ENCODE assay signal across 10 mouse cellular contexts in the genomic region with DNA sequence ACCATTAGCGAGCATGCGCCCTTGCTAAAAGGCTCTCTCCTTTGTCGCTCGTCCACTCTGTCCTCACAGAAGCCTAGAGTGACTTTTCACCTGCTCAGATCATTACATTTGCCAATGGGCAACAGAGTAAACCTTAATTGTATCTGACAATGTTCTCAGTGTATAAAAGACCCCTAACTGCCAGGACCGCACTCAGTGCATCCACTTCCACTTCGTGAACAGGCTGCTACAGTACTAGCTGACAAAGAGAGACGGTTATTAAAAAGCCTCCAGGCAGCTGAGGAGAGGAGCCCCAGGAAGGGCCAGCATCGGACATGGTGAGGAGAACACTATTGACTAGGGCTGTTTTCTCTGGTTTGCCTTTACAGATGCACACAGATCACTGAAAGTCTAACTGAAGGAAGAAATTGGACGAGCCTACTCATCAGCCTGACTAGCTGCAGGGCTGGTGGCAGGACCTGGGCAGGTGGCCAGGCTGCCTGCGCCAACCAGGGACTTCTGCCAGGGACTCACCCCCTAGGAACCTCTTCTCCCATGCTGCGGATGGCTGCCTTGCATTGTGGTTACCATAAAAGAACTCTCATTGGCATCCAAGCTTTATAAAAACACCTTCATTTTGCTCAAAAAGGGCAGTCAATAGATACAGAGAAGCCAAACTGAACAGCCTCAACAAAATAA. TPM values are rescaled to one million over a fixed set of nuclear protein-coding genes. Genes with fewer than 3 reads are reported as not detected.
DNase-seq lines count a peak whose midpoint lies in the region; ATAC-seq and TF ChIP-seq lines count a peak whose summit lies in the region.
"Had no signal": no experiment of that assay in that cellular context is flagged by ENCODE, and none has a peak within 500 bp of the region (broad histone marks: within the 10 kb centered on the region; RNA-seq: fewer than 3 reads in every experiment).

No protein-coding gene starts in this region.

- peak; percentile 64 for ATAC-seq in forebrain, postnatal 0 days
- ATAC-seq in forebrain, embryonic 11.5 days (replicated peaks; ENCODE audit: low FRiP score) = no peak
- ATAC-seq in liver, embryonic 12.5 days = no peak
- no peak for ATAC-seq in liver, postnatal 0 days
- no peak for ATAC-seq in intestine, embryonic 16.5 days
- ATAC-seq: CD4-positive, CD25-positive, alpha-beta regulatory T cell, adult 4 months had no signal

- 60% methylated on average over 11 of the region's 11 CpGs for WGBS in forebrain, postnatal 0 days
- 90% methylated on average over 11 of the region's 11 CpGs for WGBS in forebrain, embryonic 11.5 days
- WGBS in liver, embryonic 12.5 days (ENCODE audit: insufficient replicate concordance) = 94% methylated on average over 11 of the region's 11 CpGs
- WGBS in liver, postnatal 0 days (ENCODE audit: insufficient replicate concordance) = 93% methylated on average over 11 of the region's 11 CpGs
- WGBS in intestine, embryonic 16.5 days = 88% methylated on average over 11 of the region's 11 CpGs

- no peak overlapping the region for H3K4me3 ChIP-seq in forebrain, postnatal 0 days (ENCODE audit: low read depth, low read length)
- no peak overlapping the region for H3K4me3 ChIP-seq in forebrain, embryonic 11.5 days (ENCODE audit: low read depth, low read length)
- no peak overlapping the region for H3K4me3 ChIP-seq in liver, embryonic 12.5 days
- no peak overlapping the region for H3K4me3 ChIP-seq in liver, postnatal 0 days (ENCODE audit: low read depth, low read length)
- H3K4me3 ChIP-seq in intestine, embryonic 16.5 days (ENCODE audit: low read length) = no peak overlapping the region
- H3K4me3 ChIP-seq: limb, embryonic 12.5 days had no signal

- H3K4me1 ChIP-seq in forebrain, postnatal 0 days (ENCODE audit: insufficient read depth) = no peaks in the 10 kb centered on the region
- H3K4me1 ChIP-seq in forebrain, embryonic 11.5 days (replicated peaks; ENCODE audit: control insufficient read depth, insufficient read depth, low read length) = no peaks in the 10 kb centered on the region
- peaks cover 63% of the 10 kb centered on the region for H3K4me1 ChIP-seq in liver, embryonic 12.5 days
- H3K4me1 ChIP-seq in liver, postnatal 0 days (ENCODE audit: insufficient read depth) = peaks cover 26% of the 10 kb centered on the region
- peaks cover 16% of the 10 kb centered on the region for H3K4me1 ChIP-seq in intestine, embryonic 16.5 days (ENCODE audit: control insufficient read depth, insufficient read depth, low read length)

- H3K4me2 ChIP-seq in forebrain, postnatal 0 days (ENCODE audit: low read depth) = no peak overlapping the region
- H3K4me2 ChIP-seq in forebrain, embryonic 11.5 days (ENCODE audit: low read depth, low read length, severe bottlenecking) = no peak overlapping the region
- H3K4me2 ChIP-seq in liver, embryonic 12.5 days = no peak overlapping the region
- no peak overlapping the region for H3K4me2 ChIP-seq in liver, postnatal 0 days (ENCODE audit: low read depth, low read length)
- no peak overlapping the region for H3K4me2 ChIP-seq in intestine, embryonic 16.5 days (ENCODE audit: low read depth, low read length)
- H3K4me2 ChIP-seq: limb, embryonic 12.5 days had no signal

- H3K9me3 ChIP-seq in forebrain, postnatal 0 days (ENCODE audit: low read length) = no peaks in the 10 kb centered on the region
- no peaks in the 10 kb centered on the region for H3K9me3 ChIP-seq in forebrain, embryonic 11.5 days (ENCODE audit: control insufficient read depth, low read length)
- H3K9me3 ChIP-seq in liver, embryonic 12.5 days (replicated peaks) = no peaks in the 10 kb centered on the region
- no peaks in the 10 kb centered on the region for H3K9me3 ChIP-seq in liver, postnatal 0 days (ENCODE audit: low read length)
- no peaks in the 10 kb centered on the region for H3K9me3 ChIP-seq in intestine, embryonic 16.5 days (ENCODE audit: control insufficient read depth, low read length)
- H3K9me3 ChIP-seq: limb, embryonic 12.5 days had no signal

- no peak overlapping the region for H3K9ac ChIP-seq in forebrain, postnatal 0 days
- no peak overlapping the region for H3K9ac ChIP-seq in forebrain, embryonic 11.5 days (ENCODE audit: low read length)
- no peak overlapping the region for H3K9ac ChIP-seq in liver, embryonic 12.5 days
- H3K9ac ChIP-seq in liver, postnatal 0 days (replicated peaks) = no peak overlapping the region
- no peak overlapping the region for H3K9ac ChIP-seq in intestine, embryonic 16.5 days (ENCODE audit: low read depth, low read length)
- H3K9ac ChIP-seq: limb, embryonic 12.5 days had no signal

- 0 out of 2 replicates have a peak overlapping the region, but pooled peaks have one; percentile 15 for H3K27ac ChIP-seq in forebrain, postnatal 0 days (ENCODE audit: low read depth, low read length)
- H3K27ac ChIP-seq in forebrain, embryonic 11.5 days (ENCODE audit: low read depth, low read length) = no peak overlapping the region
- peak overlapping the region; percentile 97 for H3K27ac ChIP-seq in liver, embryonic 12.5 days
- H3K27ac ChIP-seq in liver, postnatal 0 days (ENCODE audit: low read depth) = 0 out of 2 replicates have a peak overlapping the region, but pooled peaks have one; percentile 30
- no peak overlapping the region for H3K27ac ChIP-seq in intestine, embryonic 16.5 days (ENCODE audit: low read length)
- H3K27ac ChIP-seq: limb, embryonic 12.5 days had no signal

- H3K36me3 ChIP-seq in forebrain, postnatal 0 days (ENCODE audit: insufficient read depth) = peaks cover 65% of the 10 kb centered on the region
- peaks cover 16% of the 10 kb centered on the region; the same call in 1 of the 2 replicates for H3K36me3 ChIP-seq in forebrain, embryonic 11.5 days (ENCODE audit: control insufficient read depth, insufficient read depth, low read length)
- peaks cover 91% of the 10 kb centered on the region for H3K36me3 ChIP-seq in liver, embryonic 12.5 days
- H3K36me3 ChIP-seq in liver, postnatal 0 days (replicated peaks; ENCODE audit: insufficient read depth, low read length) = peaks cover 72% of the 10 kb centered on the region
- H3K36me3 ChIP-seq in intestine, embryonic 16.5 days (ENCODE audit: control insufficient read depth, insufficient read depth, low read length) = peaks cover 26% of the 10 kb centered on the region

- peak; percentile 61 for DNase-seq in forebrain, postnatal 0 days
- no peak for DNase-seq in forebrain, embryonic 11.5 days (ENCODE audit: low spot score)
- no peak for DNase-seq in liver
- DNase-seq in cerebellum, adult 9-11 months = peak; percentile 93
- DNase-seq in liver, postnatal 0 days = no peak
- DNase-seq in spleen, adult 12 weeks (ENCODE audit: low spot score) = no peak

- no peaks in the 10 kb centered on the region for H3K27me3 ChIP-seq in forebrain, postnatal 0 days (ENCODE audit: insufficient read depth, low read length)
- H3K27me3 ChIP-seq in forebrain, embryonic 11.5 days (ENCODE audit: control insufficient read depth, insufficient read depth, low read length) = no peaks in the 10 kb centered on the region
- no peaks in the 10 kb centered on the region for H3K27me3 ChIP-seq in liver, embryonic 12.5 days (replicated peaks)
- no peaks in the 10 kb centered on the region for H3K27me3 ChIP-seq in liver, postnatal 0 days (ENCODE audit: insufficient read depth, low read length)
- no peaks in the 10 kb centered on the region for H3K27me3 ChIP-seq in intestine, embryonic 16.5 days (replicated peaks; ENCODE audit: control insufficient read depth, insufficient read depth, low read length)
- H3K27me3 ChIP-seq: limb, embryonic 12.5 days had no signal

- TF ChIP-seq CTCF in forebrain, postnatal 0 days (IDR thresholded peaks at IDR 0.05; ENCODE audit: low read depth) = no peak
- TF ChIP-seq CTCF in liver, postnatal 0 days (IDR thresholded peaks at IDR 0.05; ENCODE audit: low read depth) = no peak

- no peak for TF ChIP-seq EP300 in liver, postnatal 0 days (IDR thresholded peaks at IDR 0.05; ENCODE audit: low read depth)

RNA-seq across cellular contexts. Expression of a gene that starts 9.5 kb away (rescaled TPM):
- not detected in 2 replicates for total RNA-seq in forebrain, postnatal 0 days (2014; rRNA removed)
- not detected in 2 replicates for polyA plus RNA-seq in forebrain, postnatal 0 days (2015; fragmentation: Nextera tagmentation; extraction: Ambion mirVana)
- not detected in 2 replicates for polyA plus RNA-seq in forebrain, embryonic 11.5 days (2014; fragmentation: Nextera tagmentation; extraction: Ambion mirVana)
- polyA plus RNA-seq in liver, embryonic 12.5 days (2016; fragmentation: Nextera tagmentation; extraction: Ambion mirVana) = not detected in 2 replicates
- 0.43 TPM in 1 of 2 replicates, not detected in the other for polyA plus RNA-seq in liver, postnatal 0 days (2015; fragmentation: Nextera tagmentation; extraction: Ambion mirVana)
- polyA plus RNA-seq in intestine, embryonic 16.5 days (2015; fragmentation: Nextera tagmentation; extraction: Ambion mirVana) = not detected in 2 replicates
- polyA plus RNA-seq: CD4-positive, CD25-positive, alpha-beta regulatory T cell, adult 4 months; limb, embryonic 12.5 days had no signal

RNA-seq across cellular contexts. Expression of a gene that starts 18.2 kb away (rescaled TPM):
- total RNA-seq in forebrain, postnatal 0 days (2014; rRNA removed) = 144 and 155 TPM in 2 replicates
- polyA plus RNA-seq in forebrain, postnatal 0 days (2015; fragmentation: Nextera tagmentation; extraction: Ambion mirVana) = 135 and 142 TPM in 2 replicates
- 55.9 and 62.2 TPM in 2 replicates for polyA plus RNA-seq in forebrain, embryonic 11.5 days (2014; fragmentation: Nextera tagmentation; extraction: Ambion mirVana)
- polyA plus RNA-seq in liver, embryonic 12.5 days (2016; fragmentation: Nextera tagmentation; extraction: Ambion mirVana) = 55.7 and 56.5 TPM in 2 replicates
- polyA plus RNA-seq in liver, postnatal 0 days (2015; fragmentation: Nextera tagmentation; extraction: Ambion mirVana) = 65.4 and 71.2 TPM in 2 replicates
- polyA plus RNA-seq in intestine, embryonic 16.5 days (2015; fragmentation: Nextera tagmentation; extraction: Ambion mirVana) = 85.0 and 89.4 TPM in 2 replicates

RNA-seq across cellular contexts. Expression of a gene that starts 52.6 kb away (rescaled TPM):
- 19.3 and 22.9 TPM in 2 replicates for total RNA-seq in forebrain, postnatal 0 days (2014; rRNA removed)
- polyA plus RNA-seq in forebrain, postnatal 0 days (2015; fragmentation: Nextera tagmentation; extraction: Ambion mirVana) = 11.7 and 16.3 TPM in 2 replicates
- polyA plus RNA-seq in forebrain, embryonic 11.5 days (2014; fragmentation: Nextera tagmentation; extraction: Ambion mirVana) = 19.9 and 20.8 TPM in 2 replicates
- 12.9 and 14.2 TPM in 2 replicates for polyA plus RNA-seq in liver, embryonic 12.5 days (2016; fragmentation: Nextera tagmentation; extraction: Ambion mirVana)
- polyA plus RNA-seq in liver, postnatal 0 days (2015; fragmentation: Nextera tagmentation; extraction: Ambion mirVana) = 6.2 and 7.0 TPM in 2 replicates
- 23.9 and 24.2 TPM in 2 replicates for polyA plus RNA-seq in intestine, embryonic 16.5 days (2015; fragmentation: Nextera tagmentation; extraction: Ambion mirVana)

RNA-seq across cellular contexts. Expression of a gene that starts 52.6 kb away (rescaled TPM):
- 32.0 and 36.5 TPM in 2 replicates for total RNA-seq in forebrain, postnatal 0 days (2014; rRNA removed)
- polyA plus RNA-seq in forebrain, postnatal 0 days (2015; fragmentation: Nextera tagmentation; extraction: Ambion mirVana) = 24.6 and 27.3 TPM in 2 replicates
- 43.8 and 44.8 TPM in 2 replicates for polyA plus RNA-seq in forebrain, embryonic 11.5 days (2014; fragmentation: Nextera tagmentation; extraction: Ambion mirVana)
- 41.6 and 42.4 TPM in 2 replicates for polyA plus RNA-seq in liver, embryonic 12.5 days (2016; fragmentation: Nextera tagmentation; extraction: Ambion mirVana)
- 37.2 and 38.0 TPM in 2 replicates for polyA plus RNA-seq in liver, postnatal 0 days (2015; fragmentation: Nextera tagmentation; extraction: Ambion mirVana)
- polyA plus RNA-seq in intestine, embryonic 16.5 days (2015; fragmentation: Nextera tagmentation; extraction: Ambion mirVana) = 126 and 128 TPM in 2 replicates

Comparison
In these comparisons a context has a peak if more than half of its experiments do, and no peak if none do; other contexts are left out.
1. DNase-seq: peak in forebrain, postnatal 0 days (single experiment) and cerebellum, adult 9-11 months (single experiment); none in forebrain, embryonic 11.5 days (single experiment), liver (single experiment), liver, postnatal 0 days (single experiment) and spleen, adult 12 weeks (single experiment).
2. H3K27ac ChIP-seq: peak in forebrain, postnatal 0 days (single experiment), liver, embryonic 12.5 days (single experiment) and liver, postnatal 0 days (single experiment); none in forebrain, embryonic 11.5 days (single experiment) and intestine, embryonic 16.5 days (single experiment).